Mouse (Mus musculus) MEL (cell line): Measurements from ENCODE around the gene Fam219b. TPM values are rescaled to one million over a fixed set of nuclear protein-coding genes. Genes with fewer than 3 reads are reported as not detected.

ENCODE experiments used
- DNase-seq: peaks from one replicate; pipeline ENCODE4 v3.0.0; 2011; ENCODE audit warnings: low read depth, low spot score
- H3K27ac ChIP-seq: 2 replicates; pipeline ENCODE4 v1.5.1; 2012; ENCODE audit warnings: low read depth, mild to moderate bottlenecking, control low read depth, low read length, moderate library complexity; ENCODE audit not compliant: control insufficient read depth
- H3K27me3 ChIP-seq, 2 experiments: fragments of 150-350 bp in 1 of 2; sonication (generic) in 1 of 2; 2 replicates each; pipeline ENCODE4 v1.6.1; 2012; ENCODE audit warnings: low read length in 2 of 2, mild to moderate bottlenecking in 2 of 2, improper control_type of control experiment in 1 of 2, moderate library complexity in 1 of 2; ENCODE audit not compliant: insufficient read depth in 2 of 2, control insufficient read depth in 1 of 2
- H3K36me3 ChIP-seq, 2 experiments: 2 replicates each; pipeline ENCODE4 v1.6.1; 2012 to 2014; ENCODE audit warnings: low read length in 2 of 2, improper control_type of control experiment in 1 of 2, inconsistent platforms in 1 of 2, mild to moderate bottlenecking in 1 of 2; ENCODE audit not compliant: insufficient read depth in 2 of 2, control insufficient read depth in 1 of 2
- H3K4me1 ChIP-seq, 2 experiments: fragments of 150-350 bp in 1 of 2; sonication (generic) in 1 of 2; 2 replicates each; pipeline ENCODE4 v1.6.1; 2012; ENCODE audit warnings: low read length in 2 of 2, improper control_type of control experiment in 1 of 2, mild to moderate bottlenecking in 1 of 2; ENCODE audit not compliant: insufficient read depth in 2 of 2, control insufficient read depth in 1 of 2
- H3K4me3 ChIP-seq, 2 experiments: fragments of 150-350 bp in 1 of 2; sonication (generic) in 1 of 2; 2 replicates each; pipeline ENCODE4 v1.5.1; 2012; ENCODE audit warnings: low read depth in 2 of 2, low read length in 2 of 2, mild to moderate bottlenecking in 2 of 2, moderate library complexity in 2 of 2, control low read depth in 1 of 2, improper control_type of control experiment in 1 of 2; ENCODE audit not compliant: control insufficient read depth in 1 of 2, insufficient read depth in 1 of 2
- H3K79me2 ChIP-seq: 2 replicates; pipeline ENCODE4 v1.6.1; 2012; ENCODE audit warnings: mild to moderate bottlenecking, low read length, moderate library complexity; ENCODE audit not compliant: control insufficient read depth, poor library complexity, insufficient read depth
- H3K9ac ChIP-seq: 2 replicates; pipeline ENCODE4 v1.6.1; 2012; ENCODE audit warnings: low read depth, mild to moderate bottlenecking, control low read depth, low read length, moderate library complexity; ENCODE audit not compliant: control insufficient read depth, poor library complexity, severe bottlenecking
- H3K9me3 ChIP-seq: fragments of 150-350 bp; sonication (generic); replicated peaks from 2 replicates; pipeline ENCODE4 v1.6.1; 2012; ENCODE audit warnings: mild to moderate bottlenecking, low read length, improper control_type of control experiment, moderate library complexity; ENCODE audit not compliant: insufficient read depth
- BHLHE40 ChIP-seq: IDR thresholded peaks from 2 replicates; pipeline ENCODE4 v1.6.1; 2012; ENCODE audit warnings: low read depth, mild to moderate bottlenecking, inconsistent platforms, low read length, improper control_type of control experiment, borderline replicate concordance
- CHD2 ChIP-seq: IDR thresholded peaks from 2 replicates; pipeline ENCODE4 v1.6.1; 2011; ENCODE audit warnings: low read length, improper control_type of control experiment
- CTCF ChIP-seq, 3 experiments: IDR thresholded peaks in 2 of 3; conservative IDR thresholded peaks in 1 of 3; 2 replicates each; pipeline ENCODE4 v1.5.1; 2011 to 2012; ENCODE audit warnings: low read length in 3 of 3, low read depth in 2 of 3, mild to moderate bottlenecking in 2 of 3, improper control_type of control experiment in 1 of 3, inconsistent platforms in 1 of 3, mixed read lengths in 1 of 3, moderate library complexity in 1 of 3; ENCODE audit not compliant: control insufficient read depth in 1 of 3, insufficient read depth in 1 of 3, poor library complexity in 1 of 3, severe bottlenecking in 1 of 3
- E2F4 ChIP-seq: IDR thresholded peaks from 2 replicates; pipeline ENCODE4 v1.6.1; 2011; ENCODE audit warnings: low read depth, low read length, improper control_type of control experiment, borderline replicate concordance
- ELF1 ChIP-seq: IDR thresholded peaks from 2 replicates; pipeline ENCODE4 v1.6.1; 2014; ENCODE audit warnings: low read depth, mild to moderate bottlenecking, inconsistent platforms, low read length, improper control_type of control experiment, moderate library complexity
- EP300 ChIP-seq, 2 experiments: IDR thresholded peaks; 2 replicates each; pipeline ENCODE4 v1.6.1; 2011; ENCODE audit warnings: improper control_type of control experiment in 2 of 2, low read length in 2 of 2, low read depth in 1 of 2, mild to moderate bottlenecking in 1 of 2
- ETS1 ChIP-seq: IDR thresholded peaks from 2 replicates; pipeline ENCODE4 v1.6.1; 2012; ENCODE audit warnings: low read depth, mild to moderate bottlenecking, inconsistent platforms, low read length, improper control_type of control experiment, moderate library complexity
- GABPA ChIP-seq: IDR thresholded peaks from 2 replicates; pipeline ENCODE4 v1.6.1; 2012; ENCODE audit warnings: low read depth, mild to moderate bottlenecking, inconsistent platforms, low read length, improper control_type of control experiment, moderate library complexity
- GATA1 ChIP-seq: IDR thresholded peaks from 2 replicates; pipeline ENCODE4 v1.6.1; 2011; ENCODE audit warnings: low read depth, low read length, improper control_type of control experiment
- HCFC1 ChIP-seq: IDR thresholded peaks from 2 replicates; pipeline ENCODE4 v1.6.1; 2012; ENCODE audit warnings: low read depth, mild to moderate bottlenecking, inconsistent platforms, low read length, improper control_type of control experiment, moderate library complexity
- KAT2A ChIP-seq: conservative IDR thresholded peaks from 2 replicates; pipeline ENCODE4 v1.6.1; 2012; ENCODE audit warnings: low read depth, low read length, improper control_type of control experiment, inconsistent platforms
- MAFK ChIP-seq: IDR thresholded peaks from 2 replicates; pipeline ENCODE4 v1.6.1; 2011; ENCODE audit warnings: low read depth, mild to moderate bottlenecking, low read length, improper control_type of control experiment, borderline replicate concordance
- MAX ChIP-seq: IDR thresholded peaks from 2 replicates; pipeline ENCODE4 v1.6.1; 2011; ENCODE audit warnings: low read length, improper control_type of control experiment
- MAZ ChIP-seq: IDR thresholded peaks from 2 replicates; pipeline ENCODE4 v1.6.1; 2012; ENCODE audit warnings: low read depth, mild to moderate bottlenecking, inconsistent platforms, low read length, improper control_type of control experiment
- MEF2A ChIP-seq: IDR thresholded peaks from 2 replicates; pipeline ENCODE4 v1.6.1; 2014; ENCODE audit warnings: low read depth, mild to moderate bottlenecking, inconsistent platforms, low read length, improper control_type of control experiment; ENCODE audit not compliant: poor library complexity, insufficient replicate concordance, severe bottlenecking; ENCODE audit errors: extremely low read depth
- MXI1 ChIP-seq: IDR thresholded peaks from 2 replicates; pipeline ENCODE4 v1.6.1; 2011; ENCODE audit warnings: mild to moderate bottlenecking, low read depth, low read length, improper control_type of control experiment
- MYB ChIP-seq: IDR thresholded peaks from 2 replicates; pipeline ENCODE4 v1.6.1; 2011; ENCODE audit warnings: mild to moderate bottlenecking, low read depth, low read length, improper control_type of control experiment
- MYC ChIP-seq: IDR thresholded peaks from 2 replicates; pipeline ENCODE4 v1.6.1; 2011; ENCODE audit warnings: low read depth, mild to moderate bottlenecking, low read length, improper control_type of control experiment, moderate library complexity
- POLR2A ChIP-seq, 2 experiments: IDR thresholded peaks; 2 replicates each; pipeline ENCODE4 v1.6.1; 2011 to 2012; ENCODE audit warnings: low read length in 2 of 2, mild to moderate bottlenecking in 2 of 2, control low read depth in 1 of 2, improper control_type of control experiment in 1 of 2, low read depth in 1 of 2, moderate library complexity in 1 of 2; ENCODE audit not compliant: control insufficient read depth in 1 of 2, insufficient read depth in 1 of 2, poor library complexity in 1 of 2
- POLR2AphosphoS2 ChIP-seq: IDR thresholded peaks from 2 replicates; pipeline ENCODE4 v1.6.1; 2011; ENCODE audit warnings: low read length, improper control_type of control experiment
- POLR2AphosphoS5 ChIP-seq: IDR thresholded peaks from 2 replicates; pipeline ENCODE4 v1.6.1; 2012; ENCODE audit warnings: low read depth, borderline replicate concordance, mild to moderate bottlenecking, inconsistent platforms, low read length, moderate library complexity, mixed read lengths
- RAD21 ChIP-seq: IDR thresholded peaks from 2 replicates; pipeline ENCODE4 v1.6.1; 2011; ENCODE audit warnings: mild to moderate bottlenecking, low read depth, low read length, improper control_type of control experiment
- RCOR1 ChIP-seq: IDR thresholded peaks from 2 replicates; pipeline ENCODE4 v1.6.1; 2012; ENCODE audit warnings: low read depth, mild to moderate bottlenecking, inconsistent platforms, low read length, improper control_type of control experiment
- SIN3A ChIP-seq: IDR thresholded peaks from 2 replicates; pipeline ENCODE4 v1.6.1; 2012; ENCODE audit warnings: low read length, improper control_type of control experiment, inconsistent platforms
- SMC3 ChIP-seq: IDR thresholded peaks from 2 replicates; pipeline ENCODE4 v1.6.1; 2011; ENCODE audit warnings: low read depth, low read length, improper control_type of control experiment
- TBP ChIP-seq: IDR thresholded peaks from 2 replicates; pipeline ENCODE4 v1.8.0; 2011; ENCODE audit warnings: low read depth, low read length, improper control_type of control experiment
- TCF12 ChIP-seq: IDR thresholded peaks from 2 replicates; pipeline ENCODE4 v1.6.1; 2014; ENCODE audit warnings: low read depth, mild to moderate bottlenecking, inconsistent platforms, low read length, improper control_type of control experiment, moderate library complexity
- ZC3H11A ChIP-seq: IDR thresholded peaks from 2 replicates; pipeline ENCODE4 v1.6.1; 2012; ENCODE audit warnings: low read depth, mild to moderate bottlenecking, inconsistent platforms, low read length, improper control_type of control experiment
- ZNF384 ChIP-seq: IDR thresholded peaks from 2 replicates; pipeline ENCODE4 v1.6.1; 2012; ENCODE audit warnings: low read depth, mild to moderate bottlenecking, inconsistent platforms, low read length, improper control_type of control experiment
- polyA plus RNA-seq, 2 experiments: library from polyadenylated mRNA; stranded (reverse) in 1 of 2; unstranded in 1 of 2; fragments of >175 nt in 1 of 2; fragments of >200 nt in 1 of 2; gene quantifications; 2 replicates each; pipeline versions ENCODE4 v1.2.1 to v1.2.4; 2012; ENCODE audit warnings: low replicate concordance in 2 of 2, low read depth in 1 of 2; ENCODE audit not compliant: insufficient read length in 2 of 2, insufficient read depth in 1 of 2, missing spikeins in 1 of 2
- total RNA-seq: library from RNA; depleted of rRNA; stranded (reverse); fragments of 300-350 nt; gene quantifications from 2 replicates; pipeline ENCODE4 v1.2.3, GENCODE M21; 2012

The Fam219b gene
- total and polyA plus RNA-seq, 3 experiments, result 12.8 to 16.4 TPM; not detected in 1

- Histone ChIP-seq H3K4me1 (peaks cover 5% of the 10 kb centered on the region in 2 experiments; a peak in 3 of 4 replicates), H3K27ac (no peak overlapping the region), H3K79me2 (peaks cover 16% of the 10 kb centered on the region), H3K27me3 (no peaks in the 10 kb centered on the region), H3K36me3 (peaks cover 6 to 11% of the 10 kb centered on the region in 2 experiments), H3K9me3 (no peaks in the 10 kb centered on the region), H3K4me3 (no peak overlapping the region), H3K9ac (no peak overlapping the region)
- peak; percentile 42 for DNase-seq
- TF ChIP-seq MAFK (peak; percentile 86), ETS1 (no peak), SMC3 (no peak), ZNF384 (peak; percentile 28; the same call in 1 of the 2 replicates)
These were observed 2.2 kb downstream of the Fam219b start for GRCm38 (mm10) chr9:57539550-57539949.

DNA sequence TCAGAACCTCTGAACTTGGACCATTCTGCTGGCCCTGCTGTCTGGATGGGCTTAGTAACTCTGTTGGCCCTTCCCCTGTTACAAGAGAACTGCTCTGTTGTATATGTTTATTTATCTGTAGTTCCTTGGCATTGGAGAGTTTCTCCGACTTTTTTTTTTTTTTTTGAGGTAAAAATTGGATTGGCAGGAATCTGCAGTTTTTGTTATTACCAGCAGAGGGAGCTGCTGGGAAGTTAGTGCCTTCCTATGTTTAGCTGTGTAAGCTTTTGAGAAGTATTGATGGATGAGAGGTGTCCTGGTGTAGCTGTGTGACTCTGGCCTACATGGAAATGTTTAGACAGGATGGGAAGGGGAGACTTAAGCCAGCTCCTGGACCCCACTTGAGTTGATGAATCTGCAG is 4.0 kb downstream of the Fam219b start:
- Histone ChIP-seq H3K9me3 (no peaks in the 10 kb centered on the region), H3K79me2 (peaks cover 16% of the 10 kb centered on the region), H3K4me3 (no peak overlapping the region), H3K27ac (no peak overlapping the region), H3K27me3 (no peaks in the 10 kb centered on the region), H3K4me1 (peaks cover 5% of the 10 kb centered on the region in 2 experiments; a peak in 3 of 4 replicates), H3K36me3 (peaks cover 6 to 11% of the 10 kb centered on the region in 2 experiments), H3K9ac (no peak overlapping the region)
- TF ChIP-seq SMC3, result peak; percentile 75
- TF ChIP-seq GABPA, result no peak
- no peak for TF ChIP-seq GATA1
- no peak for TF ChIP-seq ETS1
- no peak for TF ChIP-seq E2F4
- no peak for TF ChIP-seq ELF1
- no peak for TF ChIP-seq RCOR1
- TF ChIP-seq ZC3H11A, result peak; percentile 39; the same call in 1 of the 2 replicates
- TF ChIP-seq KAT2A, result no peak
- TF ChIP-seq EP300 (IDR thresholded peaks at IDR 0.05; ENCODE audit: low read depth in 1 of 2, low read length in 2 of 2), result no peak
- TF ChIP-seq POLR2AphosphoS5, result no peak
- TF ChIP-seq MYB, result no peak
- TF ChIP-seq CTCF (IDR thresholded peaks at IDR 0.05 in 2 of 3, conservative IDR thresholded peaks at IDR 0.05 in 1 of 3; ENCODE audit: control insufficient read depth in 1 of 3, insufficient read depth in 1 of 3, low read depth in 2 of 3, low read length in 3 of 3, poor library complexity in 1 of 3, severe bottlenecking in 1 of 3), result peak; percentile 13 to 67 (median 53); a peak in 5 of 6 replicates
- no peak for TF ChIP-seq TBP
- TF ChIP-seq CHD2, result no peak
- TF ChIP-seq POLR2AphosphoS2, result 0 out of 2 replicates have a peak, but pooled peaks have one; percentile 15
- no peak for TF ChIP-seq BHLHE40
- peak; percentile 50; the same call in 1 of the 2 replicates for TF ChIP-seq HCFC1
- TF ChIP-seq MEF2A, result no peak
- TF ChIP-seq TCF12, result no peak
- peak; percentile 38; the same call in 1 of the 2 replicates for TF ChIP-seq MAFK
- TF ChIP-seq RAD21, result peak; percentile 56
- TF ChIP-seq MAZ, result no peak
- 0 out of 2 replicates have a peak, but pooled peaks have one; percentile 17 for TF ChIP-seq MYC
- TF ChIP-seq SIN3A, result 0 out of 2 replicates have a peak, but pooled peaks have one; percentile 46
- no peak for TF ChIP-seq MAX
- peak in 1 of 2 experiments; percentile 32; a peak in 1 of 4 replicates for TF ChIP-seq POLR2A (IDR thresholded peaks at IDR 0.05; ENCODE audit: control insufficient read depth in 1 of 2, insufficient read depth in 1 of 2, low read depth in 1 of 2, low read length in 2 of 2, poor library complexity in 1 of 2)
- TF ChIP-seq MXI1, result no peak
- TF ChIP-seq ZNF384, result peak; percentile 99
- DNase-seq, result peak; percentile 72
